Mouse (Mus musculus): ENCODE measurements at regions not wholly inside any gene's neighbourhood (a gene's known extent, or its start where the extent isn't known, plus 50 kb on each side); places are given as distances from the start of the nearest gene placed in this dataset.
A peak's percentile ranks its signal among the peaks of the same experiment; 100 is the strongest.

DNA sequence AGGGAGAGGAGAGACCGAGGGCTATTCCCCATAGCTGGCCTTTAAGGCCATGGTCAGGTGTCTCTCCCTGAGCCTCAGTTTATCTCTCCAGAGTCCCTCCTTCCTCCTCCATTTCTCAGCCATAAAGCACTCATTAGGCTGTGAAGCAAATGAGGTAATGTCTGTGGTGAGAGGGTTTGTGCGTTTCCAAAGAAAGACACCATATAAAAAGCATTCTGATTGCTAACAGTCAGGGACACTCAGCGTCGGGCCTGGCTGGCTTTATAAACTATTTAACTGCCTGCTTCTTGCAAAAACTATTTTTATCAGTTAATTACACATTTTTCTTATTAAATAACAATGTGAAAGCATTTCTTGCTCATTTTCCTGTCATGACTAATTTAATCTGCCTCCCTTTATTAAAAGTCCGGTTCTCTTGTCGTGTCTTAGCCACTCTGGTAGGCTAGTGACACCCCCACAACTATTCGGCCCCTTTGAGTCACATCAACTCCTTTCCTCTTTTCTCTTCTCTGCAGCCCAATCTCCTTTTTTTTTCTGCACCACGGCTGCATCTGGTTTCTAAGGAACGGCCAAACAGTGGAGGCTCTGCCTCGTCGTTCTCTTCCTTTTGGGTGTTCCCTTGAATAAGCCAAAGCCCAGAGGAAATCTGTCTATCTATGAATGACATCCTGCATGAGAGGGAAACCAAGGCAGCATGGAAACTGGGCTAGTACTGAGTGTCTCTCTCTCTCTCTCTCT is 114.6 kb upstream of the Lmo4 start:
- Histone ChIP-seq H3K27ac (replicated peaks; ENCODE audit: low read depth, low read length) (no peak overlapping the region), H3K4me3 (ENCODE audit: low read depth, low read length) (no peak overlapping the region), H3K4me1 (ENCODE audit: control insufficient read depth, insufficient read depth, low read length) (no peaks in the 10 kb centered on the region), H3K4me2 (ENCODE audit: low read depth, low read length) (no peak overlapping the region), H3K36me3 (replicated peaks; ENCODE audit: control insufficient read depth, insufficient read depth, low read depth, low read length) (no peaks in the 10 kb centered on the region), H3K9me3 (replicated peaks; ENCODE audit: control insufficient read depth, low read length) (no peaks in the 10 kb centered on the region), H3K9ac (replicated peaks; ENCODE audit: low read length) (no peak overlapping the region), H3K27me3 (ENCODE audit: control insufficient read depth, insufficient read depth, low read length) (no peaks in the 10 kb centered on the region)
- DNase-seq (ENCODE audit: low spot score) = no peak
- WGBS = 63% methylated on average over 11 of the region's 11 CpGs
- ATAC-seq (replicated peaks; ENCODE audit: insufficient number of reproducible peaks, low FRiP score, low TSS enrichment, low read depth) = no peak

- ATAC-seq (replicated peaks; ENCODE audit: insufficient number of reproducible peaks, low FRiP score, low TSS enrichment, low read depth) = no peak
These were observed 113.9 kb upstream of the Lmo4 start for GRCm38 (mm10) chr3:144318761-144319467.

GRCm38 (mm10) chr3:144310748-144311147 is 105.7 kb upstream of the Lmo4 start:
- ATAC-seq (replicated peaks; ENCODE audit: insufficient number of reproducible peaks, low FRiP score, low TSS enrichment, low read depth) = no peak
- Histone ChIP-seq H3K4me3 (ENCODE audit: low read depth, low read length) (no peak overlapping the region), H3K36me3 (replicated peaks; ENCODE audit: control insufficient read depth, insufficient read depth, low read depth, low read length) (no peaks in the 10 kb centered on the region), H3K9me3 (replicated peaks; ENCODE audit: control insufficient read depth, low read length) (no peaks in the 10 kb centered on the region), H3K4me1 (ENCODE audit: control insufficient read depth, insufficient read depth, low read length) (no peaks in the 10 kb centered on the region), H3K27me3 (ENCODE audit: control insufficient read depth, insufficient read depth, low read length) (no peaks in the 10 kb centered on the region), H3K27ac (replicated peaks; ENCODE audit: low read depth, low read length) (no peak overlapping the region), H3K4me2 (ENCODE audit: low read depth, low read length) (no peak overlapping the region), H3K9ac (replicated peaks; ENCODE audit: low read length) (no peak overlapping the region)
- 85% methylated on average over 5 of the region's 5 CpGs for WGBS
- DNase-seq (ENCODE audit: low spot score) = no peak

More at GRCm38 (mm10) chr3:144318761-144319467, 113.9 kb upstream of the Lmo4 start:
- H3K36me3 ChIP-seq (replicated peaks; ENCODE audit: control insufficient read depth, insufficient read depth, low read depth, low read length) = no peaks in the 10 kb centered on the region
- WGBS = 55% methylated on average over 16 of the region's 16 CpGs
- no peak overlapping the region for H3K4me3 ChIP-seq (ENCODE audit: low read depth, low read length)
- no peak overlapping the region for H3K27ac ChIP-seq (replicated peaks; ENCODE audit: low read depth, low read length)
- H3K4me2 ChIP-seq (ENCODE audit: low read depth, low read length) = no peak overlapping the region
- DNase-seq (ENCODE audit: low spot score) = no peak
- no peak overlapping the region for H3K9ac ChIP-seq (replicated peaks; ENCODE audit: low read length)
- no peaks in the 10 kb centered on the region for H3K4me1 ChIP-seq (ENCODE audit: control insufficient read depth, insufficient read depth, low read length)
- H3K9me3 ChIP-seq (replicated peaks; ENCODE audit: control insufficient read depth, low read length) = no peaks in the 10 kb centered on the region
- H3K27me3 ChIP-seq (ENCODE audit: control insufficient read depth, insufficient read depth, low read length) = no peaks in the 10 kb centered on the region

- no peaks in the 10 kb centered on the region for H3K27me3 ChIP-seq (ENCODE audit: control insufficient read depth, insufficient read depth, low read length)
These were observed 103.6 kb upstream of the Lmo4 start for GRCm38 (mm10) chr3:144308616-144309015.

DNA sequence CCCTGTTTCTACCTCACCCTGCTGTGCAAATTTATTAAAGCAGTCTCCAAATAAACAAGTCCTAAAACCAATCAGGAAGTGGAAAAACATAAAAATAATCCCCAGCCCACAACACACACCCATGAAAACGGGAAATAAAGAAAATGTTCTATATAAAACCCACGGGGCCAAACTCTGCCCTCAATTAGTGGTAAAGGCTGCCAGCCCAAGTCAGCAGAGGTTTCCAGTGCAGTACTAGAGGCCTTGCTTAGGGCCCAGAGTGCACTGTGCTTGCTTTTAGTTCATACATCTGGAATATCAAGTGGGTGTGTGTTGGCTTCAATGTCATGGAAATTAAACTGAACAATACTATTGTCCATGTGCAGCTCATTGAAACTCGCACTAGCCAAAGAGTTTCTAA is 102.5 kb upstream of the Lmo4 start:
- 87% methylated on average over 3 of the region's 3 CpGs for WGBS
- no peak for DNase-seq (ENCODE audit: low spot score)

More at GRCm38 (mm10) chr3:144308616-144309015, 103.6 kb upstream of the Lmo4 start:
- 89% methylated on average over 4 of the region's 4 CpGs for WGBS
- H3K36me3 ChIP-seq (replicated peaks; ENCODE audit: control insufficient read depth, insufficient read depth, low read depth, low read length) = no peaks in the 10 kb centered on the region
- H3K4me2 ChIP-seq (ENCODE audit: low read depth, low read length) = no peak overlapping the region
- H3K9me3 ChIP-seq (replicated peaks; ENCODE audit: control insufficient read depth, low read length) = no peaks in the 10 kb centered on the region
- ATAC-seq (replicated peaks; ENCODE audit: insufficient number of reproducible peaks, low FRiP score, low TSS enrichment, low read depth) (no peak), DNase-seq (ENCODE audit: low spot score) (no peak)
- H3K4me1 ChIP-seq (ENCODE audit: control insufficient read depth, insufficient read depth, low read length) = no peaks in the 10 kb centered on the region
- no peak overlapping the region for H3K9ac ChIP-seq (replicated peaks; ENCODE audit: low read length)
- H3K4me3 ChIP-seq (ENCODE audit: low read depth, low read length) = no peak overlapping the region
- H3K27ac ChIP-seq (replicated peaks; ENCODE audit: low read depth, low read length) = no peak overlapping the region

GRCm38 (mm10) chr3:144305456-144305855 is 100.4 kb upstream of the Lmo4 start:
- no peaks in the 10 kb centered on the region for H3K36me3 ChIP-seq (replicated peaks; ENCODE audit: control insufficient read depth, insufficient read depth, low read depth, low read length)
- H3K27me3 ChIP-seq (ENCODE audit: control insufficient read depth, insufficient read depth, low read length) = no peaks in the 10 kb centered on the region
- no peaks in the 10 kb centered on the region for H3K9me3 ChIP-seq (replicated peaks; ENCODE audit: control insufficient read depth, low read length)
- H3K4me1 ChIP-seq (ENCODE audit: control insufficient read depth, insufficient read depth, low read length) = no peaks in the 10 kb centered on the region
- 66% methylated on average over 4 of the region's 4 CpGs for WGBS
- H3K4me2 ChIP-seq (ENCODE audit: low read depth, low read length) = no peak overlapping the region
- no peak overlapping the region for H3K27ac ChIP-seq (replicated peaks; ENCODE audit: low read depth, low read length)
- no peak overlapping the region for H3K9ac ChIP-seq (replicated peaks; ENCODE audit: low read length)
- H3K4me3 ChIP-seq (ENCODE audit: low read depth, low read length) = no peak overlapping the region
- ATAC-seq (replicated peaks; ENCODE audit: insufficient number of reproducible peaks, low FRiP score, low TSS enrichment, low read depth) = no peak
- no peak for DNase-seq (ENCODE audit: low spot score)

More for the DNA sequence above, 102.5 kb upstream of the Lmo4 start:
- Histone ChIP-seq H3K27ac (replicated peaks; ENCODE audit: low read depth, low read length) (no peak overlapping the region), H3K9ac (replicated peaks; ENCODE audit: low read length) (no peak overlapping the region), H3K36me3 (replicated peaks; ENCODE audit: control insufficient read depth, insufficient read depth, low read depth, low read length) (no peaks in the 10 kb centered on the region), H3K4me2 (ENCODE audit: low read depth, low read length) (no peak overlapping the region), H3K4me1 (ENCODE audit: control insufficient read depth, insufficient read depth, low read length) (no peaks in the 10 kb centered on the region), H3K4me3 (ENCODE audit: low read depth, low read length) (no peak overlapping the region), H3K9me3 (replicated peaks; ENCODE audit: control insufficient read depth, low read length) (no peaks in the 10 kb centered on the region), H3K27me3 (ENCODE audit: control insufficient read depth, insufficient read depth, low read length) (no peaks in the 10 kb centered on the region)
- no peak for ATAC-seq (replicated peaks; ENCODE audit: insufficient number of reproducible peaks, low FRiP score, low TSS enrichment, low read depth)

DNA sequence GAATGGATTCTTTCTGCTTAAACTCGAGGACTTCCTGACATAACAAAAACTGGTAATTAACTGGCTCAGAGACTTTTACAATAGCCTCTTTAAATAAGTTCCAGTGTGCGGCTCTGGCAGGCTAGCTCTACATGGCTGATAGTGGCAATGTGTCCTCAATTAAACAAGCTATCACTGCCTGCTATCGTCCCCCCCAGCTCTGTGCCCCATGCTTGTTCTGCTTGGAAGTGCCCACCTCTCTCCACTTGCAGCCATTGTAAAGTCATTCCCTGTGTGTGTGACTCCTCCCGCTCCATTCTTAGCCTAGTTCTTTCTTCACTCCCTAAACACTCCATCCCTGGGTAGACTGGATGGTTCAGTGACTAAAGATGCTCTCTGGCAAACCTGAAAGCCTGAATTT is 99.9 kb upstream of the Lmo4 start:
- Histone ChIP-seq H3K9me3 (replicated peaks; ENCODE audit: control insufficient read depth, low read length) (no peaks in the 10 kb centered on the region), H3K4me2 (ENCODE audit: low read depth, low read length) (no peak overlapping the region), H3K4me3 (ENCODE audit: low read depth, low read length) (no peak overlapping the region), H3K27me3 (ENCODE audit: control insufficient read depth, insufficient read depth, low read length) (no peaks in the 10 kb centered on the region), H3K36me3 (replicated peaks; ENCODE audit: control insufficient read depth, insufficient read depth, low read depth, low read length) (no peaks in the 10 kb centered on the region), H3K9ac (replicated peaks; ENCODE audit: low read length) (no peak overlapping the region), H3K4me1 (ENCODE audit: control insufficient read depth, insufficient read depth, low read length) (no peaks in the 10 kb centered on the region), H3K27ac (replicated peaks; ENCODE audit: low read depth, low read length) (no peak overlapping the region)
- ATAC-seq (replicated peaks; ENCODE audit: insufficient number of reproducible peaks, low FRiP score, low TSS enrichment, low read depth) (peak; percentile 56; the same call in 1 of the 2 replicates), DNase-seq (ENCODE audit: low spot score) (peak; percentile 30)
- 33% methylated on average over 4 of the region's 4 CpGs for WGBS

GRCm38 (mm10) chr3:144302626-144303025 is 97.6 kb upstream of the Lmo4 start:
- Histone ChIP-seq H3K9me3 (replicated peaks; ENCODE audit: control insufficient read depth, low read length) (no peaks in the 10 kb centered on the region), H3K27ac (replicated peaks; ENCODE audit: low read depth, low read length) (no peak overlapping the region), H3K4me2 (ENCODE audit: low read depth, low read length) (no peak overlapping the region), H3K4me1 (ENCODE audit: control insufficient read depth, insufficient read depth, low read length) (no peaks in the 10 kb centered on the region), H3K27me3 (ENCODE audit: control insufficient read depth, insufficient read depth, low read length) (no peaks in the 10 kb centered on the region), H3K9ac (replicated peaks; ENCODE audit: low read length) (no peak overlapping the region), H3K36me3 (replicated peaks; ENCODE audit: control insufficient read depth, insufficient read depth, low read depth, low read length) (no peaks in the 10 kb centered on the region), H3K4me3 (ENCODE audit: low read depth, low read length) (no peak overlapping the region)
- no peak for ATAC-seq (replicated peaks; ENCODE audit: insufficient number of reproducible peaks, low FRiP score, low TSS enrichment, low read depth)
- WGBS = 95% methylated on average over 3 of the region's 3 CpGs
- no peak for DNase-seq (ENCODE audit: low spot score)
